Mouse (Mus musculus): ENCODE data around the gene Esyt2.

GRCm38 (mm10) chr12:116425392-116425791 lies 144.4 kb downstream of the Esyt2 start:
- 0 out of 2 replicates have a peak, but pooled peaks have one; percentile 10 for TF ChIP-seq CTCF (IDR thresholded peaks at IDR 0.05)
- no peak for TF ChIP-seq POLR2A (IDR thresholded peaks at IDR 0.05; ENCODE audit: insufficient read depth, low read depth, low read length)
- TF ChIP-seq EP300 (IDR thresholded peaks at IDR 0.05; ENCODE audit: insufficient read depth, low read depth, low read length): no peak
